Mouse (Mus musculus) monocyte, adult 5-6 weeks (primary cell): Measurements from ENCODE around the gene Htr5b. TPM values are rescaled to one million over a fixed set of nuclear protein-coding genes. Genes with fewer than 3 reads are reported as not detected.

Experiments
- total RNA-seq: library from RNA; stranded (forward); fragments of 200-1000, 200-491, 200-594 nt; gene quantifications from 3 replicates; pipeline ENCODE4 v1.2.3, GENCODE M21; 2017

Htr5b gene
- total RNA-seq, 1 experiment from 2014 or later, result not detected

Other genes with a start within 250 kb of the Htr5b start
- gene Insig2, start 195.9 kb downstream of the Htr5b start, total RNA-seq, result 12.7 to 32.8 TPM (median 15.4 TPM) in 3 replicates
- 23.2 to 40.6 TPM (median 27.7 TPM) in 3 replicates for gene Ccdc93, start 97.4 kb downstream of the Htr5b start, total RNA-seq
- 19.0 to 38.8 TPM (median 25.3 TPM) in 3 replicates for gene Ddx18, start 39.5 kb upstream of the Htr5b start, total RNA-seq